Mouse (Mus musculus): Measurements from ENCODE around the gene Pold1.

Gene Pold1

DNA sequence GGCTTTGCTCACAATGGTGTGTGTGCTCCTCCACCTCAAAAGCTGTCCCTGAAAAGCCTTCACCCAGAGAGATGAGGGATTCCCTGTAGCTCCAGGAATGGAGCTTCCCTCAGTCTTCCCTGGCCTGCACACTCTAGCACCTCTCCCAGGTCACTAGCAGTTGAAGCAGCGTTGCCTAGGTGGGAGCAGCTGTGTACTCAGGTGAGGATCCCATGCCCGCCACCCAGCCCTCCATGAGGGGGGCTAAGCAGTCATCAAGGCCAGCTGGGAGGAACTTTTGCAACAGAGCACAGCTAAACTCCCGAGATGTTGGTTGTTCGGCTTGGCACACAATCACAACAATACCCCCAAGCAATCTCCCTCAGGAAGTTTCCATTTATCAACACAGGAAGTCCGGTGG, 34.1 kb upstream of the Pold1 start:
- no peak for DNase-seq (ENCODE audit: extremely low read depth, low read depth, low spot score)

GRCm38 (mm10) chr7:44581637-44582036, 33.0 kb upstream of the Pold1 start:
- no peak for DNase-seq (ENCODE audit: extremely low read depth, low read depth, low spot score)

DNA sequence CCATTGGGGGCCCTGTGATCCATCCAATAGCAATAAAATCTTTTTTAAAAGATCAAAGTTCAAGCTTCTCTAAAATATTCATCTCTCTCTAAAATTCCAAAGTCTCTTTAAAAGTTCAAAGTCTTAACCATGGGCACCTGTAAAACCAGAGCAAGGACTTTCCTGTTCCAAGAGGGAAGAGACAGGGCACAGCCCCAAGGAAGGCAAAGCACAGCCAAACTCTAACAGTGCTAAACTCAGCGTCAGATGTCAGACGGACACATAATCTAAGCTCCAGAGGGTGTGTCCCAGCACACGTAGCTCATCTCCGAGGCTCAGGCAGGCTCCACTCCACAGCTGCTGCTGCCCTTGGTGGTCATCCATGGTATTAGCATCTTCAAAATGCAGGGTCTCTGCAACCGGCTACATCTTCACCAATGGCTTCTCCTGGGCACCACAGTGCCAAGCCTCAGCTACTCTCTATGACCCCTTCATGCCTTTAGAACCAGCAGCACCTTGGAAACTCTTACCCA, 27.7 kb upstream of the Pold1 start:
- no peak for DNase-seq (ENCODE audit: extremely low read depth, low read depth, low spot score)

DNA sequence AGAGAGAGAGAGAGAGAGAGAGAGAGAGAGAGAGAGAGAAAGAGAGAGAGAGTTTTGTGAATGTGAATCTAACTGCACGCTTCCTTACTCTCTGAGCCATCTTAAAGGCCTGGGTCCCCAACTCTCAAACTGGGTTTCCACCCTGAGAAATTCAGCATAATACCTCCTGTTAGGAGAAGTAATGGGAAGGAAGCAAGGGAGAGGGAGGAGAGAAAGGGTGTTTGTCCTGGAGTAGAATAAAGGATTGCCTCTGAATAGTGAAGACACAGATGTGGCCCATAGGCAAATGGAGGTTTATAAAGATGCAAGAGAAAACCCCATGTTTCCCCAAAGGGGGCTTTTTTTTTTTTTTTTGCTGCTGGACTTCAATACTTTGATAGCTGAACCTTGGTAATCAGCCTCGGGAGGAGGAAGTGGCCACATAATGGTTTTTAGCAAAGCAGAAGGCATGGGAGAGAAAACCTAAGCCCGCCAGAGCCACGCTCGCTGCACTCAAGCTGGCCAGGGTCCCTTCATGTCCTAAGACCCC, 24.4 kb upstream of the Pold1 start:
- DNase-seq (ENCODE audit: extremely low read depth, low read depth, low spot score): no peak

DNA sequence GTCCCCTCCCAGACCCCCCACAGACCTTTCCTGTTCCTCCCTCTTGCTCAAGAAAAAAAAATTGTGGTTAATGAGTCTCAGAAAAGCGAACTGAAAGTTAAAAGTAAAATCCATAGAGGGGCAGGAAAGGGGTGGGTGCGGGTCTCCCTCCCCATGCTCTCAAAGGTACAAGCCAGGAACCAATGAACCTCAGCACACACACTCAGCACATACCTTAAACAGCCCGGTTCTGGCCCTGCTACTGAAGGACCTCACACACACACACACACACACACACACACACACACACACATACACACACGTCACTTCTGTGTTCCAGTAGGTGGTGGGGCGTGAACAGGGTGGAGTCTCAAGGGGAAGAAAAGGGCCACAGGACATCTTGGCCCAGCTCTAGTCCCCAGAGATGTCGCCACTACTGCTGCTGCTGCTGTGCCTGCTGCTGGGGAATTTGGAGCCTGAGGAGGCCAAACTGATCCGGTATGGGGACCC, 23.6 kb upstream of the Pold1 start, which contains the start of gene Napsa:
TSS of gene Napsa (plus strand) at position 168 of the 489 bp plus-strand sequence.
- no peak for DNase-seq (ENCODE audit: extremely low read depth, low read depth, low spot score)

- no peak for DNase-seq (ENCODE audit: extremely low read depth, low read depth, low spot score)
These were observed 23.2 kb upstream of the Pold1 start for GRCm38 (mm10) chr7:44571811-44572210.

- DNase-seq (ENCODE audit: extremely low read depth, low read depth, low spot score): no peak
These were observed 22.3 kb upstream of the Pold1 start for GRCm38 (mm10) chr7:44570989-44571388.

GRCm38 (mm10) chr7:44568803-44569202, 20.2 kb upstream of the Pold1 start:
- no peak for DNase-seq (ENCODE audit: extremely low read depth, low read depth, low spot score)

DNA sequence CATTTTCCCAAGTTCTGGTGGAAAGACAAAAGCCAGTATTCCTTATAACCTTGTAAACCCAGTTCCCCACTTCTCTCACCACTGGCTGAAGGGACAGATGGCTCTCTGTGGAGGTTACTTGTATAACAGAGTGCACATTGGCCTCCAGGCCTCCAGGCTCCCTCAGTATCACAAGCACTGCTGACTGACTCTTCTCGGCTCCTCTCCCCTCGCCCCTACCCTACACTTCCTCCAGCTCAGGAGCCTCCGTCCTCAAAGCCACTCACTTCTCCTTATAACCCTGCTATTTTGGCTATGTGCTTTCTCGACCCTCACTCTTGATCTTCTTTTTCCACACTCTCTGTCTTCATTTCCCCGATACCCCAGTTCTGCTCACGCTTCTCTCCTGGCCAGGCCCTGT, 16.8 kb upstream of the Pold1 start:
- DNase-seq (ENCODE audit: extremely low read depth, low read depth, low spot score): no peak

GRCm38 (mm10) chr7:44564486-44564885, 15.8 kb upstream of the Pold1 start:
- DNase-seq (ENCODE audit: extremely low read depth, low read depth, low spot score): no peak

DNA sequence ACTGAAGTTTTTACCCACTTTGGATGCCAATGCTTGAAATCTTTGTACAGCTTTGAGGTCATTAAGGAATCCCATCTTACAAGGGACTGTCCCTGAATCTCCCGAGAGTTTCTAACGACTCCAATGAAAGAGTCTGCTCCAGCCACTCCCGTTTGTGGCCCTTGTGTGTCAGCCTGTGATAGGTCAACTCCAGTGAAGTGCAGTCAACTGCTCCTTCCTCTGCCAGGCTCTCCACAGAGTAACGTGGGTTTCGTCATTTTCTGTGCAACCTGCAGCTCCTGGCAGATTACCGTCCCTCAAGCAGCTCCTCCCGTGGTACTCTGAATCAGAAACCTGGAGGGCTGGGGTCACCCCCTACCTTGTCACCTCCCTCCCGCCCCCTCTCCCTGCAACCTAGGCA, 14.6 kb upstream of the Pold1 start:
- no peak for DNase-seq (ENCODE audit: extremely low read depth, low read depth, low spot score)

DNA sequence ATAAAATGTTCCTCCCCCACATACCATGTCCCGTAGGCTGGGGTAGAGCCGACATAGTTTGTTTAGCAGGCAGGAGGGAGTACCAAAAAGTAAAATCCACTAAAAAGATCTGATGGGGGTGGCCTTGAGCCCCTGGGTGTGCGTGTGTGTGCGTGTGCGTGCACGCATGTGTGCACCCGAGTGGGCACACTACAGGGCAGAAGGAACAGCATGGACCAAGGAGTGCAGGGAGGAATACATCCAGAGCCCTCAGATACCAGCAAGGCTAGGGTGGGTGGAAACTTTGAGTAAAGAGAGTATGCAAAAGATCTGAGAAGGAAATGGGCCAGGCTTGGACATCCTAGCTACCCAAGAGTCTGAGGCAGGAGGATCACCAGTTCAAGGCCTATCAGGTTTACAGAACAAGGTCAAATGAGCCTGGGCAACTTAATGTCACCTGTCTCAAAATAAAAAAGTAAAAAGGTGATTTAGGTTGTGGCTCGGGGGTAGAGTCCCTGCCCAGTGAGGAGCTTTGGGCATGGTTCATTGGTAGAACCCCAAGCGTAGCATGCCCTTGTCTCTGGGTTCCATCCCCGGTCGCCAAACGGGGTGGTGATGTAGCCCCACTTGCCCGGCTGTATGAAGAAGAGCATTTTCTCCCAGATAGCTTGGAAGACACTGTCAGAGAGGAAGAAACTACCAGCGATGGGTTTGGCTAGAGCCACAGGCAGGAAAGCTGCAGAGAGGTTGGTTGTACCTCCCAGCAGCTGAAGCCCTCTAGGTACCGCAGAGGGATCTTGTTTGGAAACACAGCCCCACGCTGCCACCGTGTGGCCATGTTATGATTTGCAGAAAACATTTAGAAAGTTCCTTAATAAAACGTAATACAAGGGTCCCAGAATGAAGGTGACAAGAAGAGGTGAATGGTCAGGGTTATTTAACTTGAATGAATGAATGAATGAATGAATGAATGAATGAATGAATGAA, 12.1 kb upstream of the Pold1 start:
- DNase-seq (ENCODE audit: extremely low read depth, low read depth, low spot score): no peak

- no peak for DNase-seq (ENCODE audit: extremely low read depth, low read depth, low spot score)
These were observed 9.0 kb upstream of the Pold1 start for GRCm38 (mm10) chr7:44557629-44558028.

DNA sequence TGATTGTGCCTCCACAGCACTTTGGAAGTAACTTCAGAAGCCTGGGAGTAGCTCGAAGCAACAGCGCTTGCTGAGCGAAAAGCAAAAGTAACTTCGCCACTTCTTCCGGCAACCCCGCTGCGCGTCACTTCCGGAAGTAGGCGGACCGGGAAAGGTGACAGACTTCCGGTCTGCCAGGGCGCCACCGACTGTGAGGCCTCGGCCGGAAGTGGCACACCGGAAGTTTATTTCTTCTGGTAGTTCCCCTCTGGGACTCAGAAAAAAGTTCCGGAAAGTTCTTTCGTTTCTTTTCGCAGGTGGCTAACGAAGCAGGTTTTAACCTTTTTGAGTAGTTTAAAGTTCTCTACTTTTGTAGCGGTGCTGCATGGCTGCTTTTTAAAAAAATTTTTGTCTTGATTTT, 5.2 kb upstream of the Pold1 start, which contains the start of gene Nr1h2:
TSS of gene Nr1h2 (minus strand) at position 126 of the 400 bp plus-strand sequence.
- peak; percentile 45 for DNase-seq (ENCODE audit: extremely low read depth, low read depth, low spot score)

DNA sequence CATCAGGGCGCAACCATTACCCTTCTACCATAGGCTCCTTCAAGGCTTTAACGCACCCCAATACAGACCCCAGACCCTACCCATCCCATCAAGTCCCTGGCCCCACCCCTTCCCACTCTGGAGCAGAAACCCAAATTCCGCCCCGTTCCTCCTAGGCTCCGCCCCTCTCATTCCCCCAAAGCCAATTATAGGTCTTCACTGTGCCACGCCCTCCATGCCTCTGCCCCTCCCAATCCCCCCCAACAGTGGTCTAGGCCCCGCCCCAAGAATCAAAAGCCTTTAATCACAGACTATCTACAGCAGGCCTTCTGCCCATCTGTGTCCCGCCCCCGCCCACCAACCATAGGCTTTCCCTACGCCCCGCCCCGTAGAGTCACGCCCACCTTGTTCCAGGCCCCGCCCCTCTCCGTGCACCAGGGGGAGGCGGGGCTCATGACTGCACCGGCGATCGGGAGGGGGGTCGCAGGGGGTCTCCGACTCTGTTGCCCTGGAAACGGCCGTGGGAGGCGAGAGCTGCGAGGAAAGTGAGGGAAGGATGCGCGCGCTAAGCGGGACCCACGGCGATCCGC, 4.6 kb upstream of the Pold1 start:
- no peak for DNase-seq (ENCODE audit: extremely low read depth, low read depth, low spot score)

GRCm38 (mm10) chr7:44552141-44552908, 3.7 kb upstream of the Pold1 start:
- no peak for DNase-seq (ENCODE audit: extremely low read depth, low read depth, low spot score)

GRCm38 (mm10) chr7:44551731-44552130, 3.1 kb upstream of the Pold1 start:
- DNase-seq (ENCODE audit: extremely low read depth, low read depth, low spot score): no peak

- no peak for DNase-seq (ENCODE audit: extremely low read depth, low read depth, low spot score)
These were observed 2.7 kb upstream of the Pold1 start for GRCm38 (mm10) chr7:44551301-44551700.

DNA sequence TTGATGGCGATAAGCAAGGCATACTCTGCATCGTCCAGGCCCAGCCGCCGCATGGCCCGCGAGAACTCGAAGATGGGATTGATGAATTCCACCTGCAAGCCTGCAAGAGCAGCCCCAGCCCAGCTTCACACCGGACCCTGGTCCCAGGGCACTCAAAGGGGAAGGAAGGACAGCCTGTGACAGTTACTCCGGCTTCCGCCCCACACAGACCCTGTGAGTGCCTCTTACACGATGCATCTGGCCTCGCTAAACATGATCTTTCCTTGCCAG, 1.7 kb upstream of the Pold1 start:
- DNase-seq (ENCODE audit: extremely low read depth, low read depth, low spot score): no peak

- no peak for DNase-seq (ENCODE audit: extremely low read depth, low read depth, low spot score)
These were observed 1.2 kb upstream of the Pold1 start for GRCm38 (mm10) chr7:44549621-44550408.

All from fat pad, adult 2 months (tissue).